Mouse (Mus musculus) adrenal gland, adult 2 months (tissue): ENCODE results near the gene Camkmt. TPM values are rescaled to one million over a fixed set of nuclear protein-coding genes. Genes with fewer than 3 reads are reported as not detected.

Experiments
- DNase-seq: peaks from one replicate; pipeline ENCODE4 v3.0.0; 2021
- polyA plus RNA-seq: library from polyadenylated mRNA; depleted of rRNA; stranded (reverse); fragments of >200 nt; gene quantifications from 2 replicates; pipeline ENCODE4 v1.2.3, GENCODE M21; 2012; rRNA removed
- total RNA-seq, 2 experiments: library from RNA; stranded (reverse); gene quantifications; 2 replicates each; pipeline ENCODE4 v1.2.3; 2021

Gene Camkmt
- total and polyA plus RNA-seq, 3 experiments, result 4.7 to 10.0 (median 6.8) TPM

GRCm38 (mm10) chr17:85495012-85495754 is 404.8 kb downstream of the Camkmt start:
- DNase-seq, result no peak

- DNase-seq, result no peak
Observed at GRCm38 (mm10) chr17:85495871-85496270, 405.5 kb downstream of the Camkmt start.

GRCm38 (mm10) chr17:85504888-85505287 is 414.5 kb downstream of the Camkmt start:
- no peak for DNase-seq

DNA sequence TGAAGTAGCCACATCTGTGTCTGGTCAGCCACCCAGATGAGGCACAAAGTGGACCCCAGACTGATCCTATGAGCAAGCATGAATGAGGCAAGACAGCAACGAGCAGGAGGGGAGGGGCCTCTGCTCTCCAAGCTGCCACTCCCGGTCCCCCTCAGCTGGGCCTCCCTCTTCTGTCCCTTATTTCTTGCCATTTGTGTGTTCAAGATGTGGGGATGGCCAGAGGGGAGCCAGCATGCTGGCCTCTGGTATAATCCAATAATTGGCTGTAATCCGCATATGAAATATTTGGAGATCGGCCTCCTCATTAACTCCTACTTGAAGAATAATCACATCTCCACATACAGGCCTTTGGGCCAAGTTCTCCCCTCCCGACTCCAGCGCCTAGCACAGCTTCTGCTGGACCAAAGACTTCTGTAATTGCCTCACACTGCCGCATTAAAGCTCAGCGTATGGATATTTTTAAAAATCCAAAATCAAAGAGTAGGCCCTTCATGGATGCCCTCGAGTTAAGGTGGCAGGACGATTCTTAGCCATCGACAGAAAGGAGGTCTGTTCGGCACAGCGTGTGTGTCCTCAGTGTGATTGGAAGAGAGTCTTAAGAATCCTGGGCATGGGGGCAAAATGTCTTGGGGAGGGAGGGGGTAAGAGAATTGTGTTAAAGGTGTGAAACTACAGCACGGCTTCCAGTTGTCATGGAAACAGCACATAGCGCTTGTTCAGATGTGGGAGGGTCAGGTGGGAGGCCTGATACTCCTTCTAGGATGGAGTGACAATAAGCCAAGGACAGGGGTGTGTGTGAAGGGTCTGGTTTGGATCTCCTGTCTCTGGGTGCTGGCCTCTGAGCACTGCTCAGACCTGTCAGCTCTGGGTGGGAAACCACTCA is 416.1 kb downstream of the Camkmt start:
- DNase-seq, result no peak

GRCm38 (mm10) chr17:85507089-85507460 is 416.7 kb downstream of the Camkmt start:
- DNase-seq, result no peak

Other genes with a start within 250 kb of the Camkmt start
- 100 to 1,000 TPM; 122 to 124 TPM for gene Ppm1b, start 133.8 kb upstream of the Camkmt start, total RNA-seq
- 16.4 and 22.3 TPM in 2 replicates for gene Ppm1b, start 133.8 kb upstream of the Camkmt start, polyA plus RNA-seq
- under 1 TPM; 0.41 to 0.69 TPM for gene Slc3a1, start 62.2 kb upstream of the Camkmt start, total RNA-seq
- gene Slc3a1, start 62.2 kb upstream of the Camkmt start, polyA plus RNA-seq, result 0.09 and 0.21 TPM in 2 replicates
- gene Prepl, start 311 bp upstream of the Camkmt start, total RNA-seq, result 10 to 100 TPM; 39.5 to 39.9 TPM
- 2.8 and 3.7 TPM in 2 replicates for gene Prepl, start 311 bp upstream of the Camkmt start, polyA plus RNA-seq